Mouse (Mus musculus) neural tube, embryonic 13.5 days (tissue): ENCODE measurements around the gene Cyp8b1. TPM values are rescaled to one million over a fixed set of nuclear protein-coding genes. Genes with fewer than 3 reads are reported as not detected.
A peak's percentile ranks its signal among the peaks of the same experiment; 100 is the strongest.

ENCODE experiments used
- ATAC-seq: fragments of 200-750 bp; cut with Nextera tagmentation; 2 replicates; pipeline ENCODE4 v1.8.0; 2017; ENCODE audit warnings: low read depth, mild to moderate bottlenecking, moderate TSS enrichment, moderate library complexity
- H3K27ac ChIP-seq: fragments of 300-500 bp; sonication (generic); replicated peaks from 2 replicates; pipeline ENCODE4 v1.5.1; 2015; ENCODE audit warnings: moderate library complexity, mild to moderate bottlenecking, inconsistent platforms
- H3K27me3 ChIP-seq: fragments of 300-500 bp; sonication (generic); 2 replicates; pipeline ENCODE4 v1.6.1; 2015; ENCODE audit warnings: mild to moderate bottlenecking, inconsistent platforms
- H3K36me3 ChIP-seq: fragments of 300-500 bp; sonication (generic); 2 replicates; pipeline ENCODE4 v1.6.1; 2015; ENCODE audit warnings: mild to moderate bottlenecking, inconsistent platforms
- H3K4me1 ChIP-seq: fragments of 300-500 bp; sonication (generic); replicated peaks from 2 replicates; pipeline ENCODE4 v1.6.1; 2015; ENCODE audit warnings: inconsistent platforms
- H3K4me2 ChIP-seq: fragments of 300-500 bp; sonication (generic); 2 replicates; pipeline ENCODE4 v1.6.1; 2015; ENCODE audit warnings: inconsistent platforms, mild to moderate bottlenecking, moderate library complexity
- H3K4me3 ChIP-seq: fragments of 300-500 bp; sonication (generic); 2 replicates; pipeline ENCODE4 v1.5.1; 2015; ENCODE audit warnings: mild to moderate bottlenecking, inconsistent platforms
- H3K9ac ChIP-seq: fragments of 300-500 bp; sonication (generic); 2 replicates; pipeline ENCODE4 v1.6.1; 2015; ENCODE audit warnings: moderate library complexity, mild to moderate bottlenecking, inconsistent platforms
- H3K9me3 ChIP-seq: fragments of 300-500 bp; sonication (generic); 2 replicates; pipeline ENCODE4 v1.6.1; 2016; ENCODE audit warnings: inconsistent platforms
- WGBS: fragments of 180-500 bp; shearing (Covaris S2); methylation state at CpG from one replicate; pipeline ENCODE4 v1.1.7; 2015; 5-methylcytosine and 5-hydroxymethylcytosine counted together
- polyA plus RNA-seq: library from polyadenylated mRNA; unstranded; fragments of >200 nt; fragmentation: Nextera tagmentation; extraction: Ambion mirVana; gene quantifications from 2 replicates; pipeline ENCODE4 v1.2.1, GENCODE M21; 2015

Gene Cyp8b1
- polyA plus RNA-seq: not detected in 2 replicates

GRCm38 (mm10) chr9:121916102-121916501 is at the start of gene Cyp8b1:
TSS of gene Cyp8b1 (minus strand) at chr9:121916305.
- 87% methylated on average over 8 of the region's 8 CpGs for WGBS

DNA sequence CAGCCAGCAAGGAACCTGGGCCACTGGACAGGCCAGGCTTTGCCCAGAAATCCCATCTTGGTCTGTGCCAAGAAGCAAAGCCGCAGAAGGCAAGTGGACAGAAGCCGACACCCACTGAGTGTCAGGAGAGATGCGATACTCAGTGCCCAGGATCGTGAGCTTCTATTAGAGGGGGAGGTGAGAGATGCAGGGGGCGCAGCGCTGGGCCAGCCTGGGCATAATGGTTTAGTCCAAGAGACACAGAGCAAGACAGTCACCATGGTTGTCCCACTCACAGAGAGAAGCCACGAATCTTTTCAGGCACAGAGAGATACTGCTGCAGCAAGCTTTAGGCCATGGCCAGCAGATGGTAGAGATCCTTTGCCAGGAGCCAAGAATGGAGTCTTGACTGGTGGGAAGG is 48.8 kb upstream of the Cyp8b1 start:
- no peaks in the 10 kb centered on the region for H3K9me3 ChIP-seq
- H3K27ac ChIP-seq: no peak overlapping the region
- H3K9ac ChIP-seq: no peak overlapping the region
- no peaks in the 10 kb centered on the region for H3K4me1 ChIP-seq
- no peak overlapping the region for H3K4me3 ChIP-seq
- no peak overlapping the region for H3K4me2 ChIP-seq
- no peaks in the 10 kb centered on the region for H3K36me3 ChIP-seq
- ATAC-seq: no peak
- WGBS: 91% methylated on average over 7 of the region's 7 CpGs
- H3K27me3 ChIP-seq: no peaks in the 10 kb centered on the region

More at GRCm38 (mm10) chr9:121916102-121916501, at the start of gene Cyp8b1:
- Histone ChIP-seq H3K27ac (no peak within 1 kb of the TSS), H3K4me1 (no peaks in the 10 kb centered on the region), H3K9ac (no peak within 1 kb of the TSS), H3K4me3 (no peak within 1 kb of the TSS), H3K4me2 (no peak within 1 kb of the TSS), H3K27me3 (no peaks in the 10 kb centered on the region; the same call in 1 of the 2 replicates), H3K9me3 (no peaks in the 10 kb centered on the region), H3K36me3 (no peaks in the 10 kb centered on the region)
- ATAC-seq: no peak

DNA sequence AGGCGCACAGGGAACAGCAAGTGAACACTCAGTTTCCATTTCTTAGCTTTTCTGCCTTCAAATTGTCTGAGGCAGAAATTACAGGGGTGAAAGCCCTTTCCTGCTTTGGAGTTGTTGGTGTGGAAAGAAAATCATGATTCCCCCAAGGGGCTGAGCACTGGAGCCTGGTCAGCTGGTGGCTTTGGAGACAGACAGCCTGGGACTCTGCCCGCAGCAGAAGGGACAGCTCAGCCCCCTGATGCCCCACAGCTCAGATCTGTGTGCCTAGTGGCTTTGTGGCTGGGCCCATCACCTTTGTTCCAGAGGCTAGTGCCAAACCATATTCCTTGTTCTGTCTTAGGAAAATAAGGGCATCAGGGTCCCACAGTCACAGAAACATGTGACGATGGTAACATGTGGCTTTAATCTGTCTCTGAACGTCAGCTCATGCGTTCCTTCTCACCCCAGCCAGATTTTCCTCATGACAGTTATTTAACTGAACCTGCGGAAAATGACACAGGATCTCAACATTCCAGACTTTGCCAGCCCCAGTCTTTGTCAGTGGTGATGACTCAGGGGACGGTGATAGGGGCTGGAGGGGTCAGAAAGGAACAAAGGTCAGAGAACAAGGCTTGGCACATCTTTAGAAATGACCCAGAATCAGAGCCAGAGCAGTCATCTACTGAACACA is 44.0 kb upstream of the Cyp8b1 start:
- Histone ChIP-seq H3K27me3 (no peaks in the 10 kb centered on the region), H3K27ac (no peak overlapping the region), H3K4me2 (no peak overlapping the region), H3K4me3 (no peak overlapping the region), H3K4me1 (peaks cover 6% of the 10 kb centered on the region; the same call in 1 of the 2 replicates), H3K9me3 (no peaks in the 10 kb centered on the region), H3K9ac (no peak overlapping the region), H3K36me3 (no peaks in the 10 kb centered on the region)
- ATAC-seq: no peak
- whole genome bisulfite sequencing: 62% methylated on average over 7 of the region's 7 CpGs

- Histone ChIP-seq H3K36me3 (no peaks in the 10 kb centered on the region), H3K9me3 (no peaks in the 10 kb centered on the region), H3K9ac (0 out of 2 replicates have a peak overlapping the region, but pooled peaks have one; percentile 17), H3K4me1 (peaks cover 17% of the 10 kb centered on the region), H3K27ac (no peak overlapping the region), H3K4me2 (no peak overlapping the region), H3K4me3 (no peak overlapping the region), H3K27me3 (0 out of 2 replicates have a peak, but pooled peaks cover under 1% of the 10 kb centered on the region)
- no peak for ATAC-seq
- 94% methylated on average over 6 of the region's 6 CpGs for WGBS
Observed at GRCm38 (mm10) chr9:121952596-121952995, 36.5 kb upstream of the Cyp8b1 start.

DNA sequence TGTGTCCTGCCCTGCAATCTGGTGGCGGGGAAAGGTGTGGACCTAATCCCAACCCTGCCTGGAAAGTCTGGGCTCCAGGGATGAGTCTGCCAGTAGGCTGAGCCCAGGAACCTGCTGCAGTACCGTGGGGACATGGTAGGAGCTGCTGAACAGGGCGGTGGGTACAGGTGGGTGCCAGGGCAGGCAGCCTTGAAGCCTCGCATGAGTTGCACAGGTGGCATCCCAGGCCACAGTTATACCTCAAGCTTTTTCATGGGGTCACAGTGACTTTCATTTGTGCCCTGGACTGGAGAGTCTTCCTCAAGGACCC is 35.0 kb upstream of the Cyp8b1 start:
- peaks cover 17% of the 10 kb centered on the region for H3K4me1 ChIP-seq

GRCm38 (mm10) chr9:121950418-121951113 is 34.5 kb upstream of the Cyp8b1 start, which contains the start of gene Fam198a:
TSS of gene Fam198a (plus strand) at chr9:121950988.
- 9% methylated on average over 14 of the region's 14 CpGs for WGBS
- Histone ChIP-seq H3K9me3 (no peaks in the 10 kb centered on the region), H3K36me3 (no peaks in the 10 kb centered on the region), H3K4me2 (peak within 1 kb of the TSS; percentile 51), H3K9ac (peak within 1 kb of the TSS; percentile 60), H3K27ac (peak within 1 kb of the TSS; percentile 74), H3K4me1 (peaks cover 17% of the 10 kb centered on the region), H3K27me3 (0 out of 2 replicates have a peak, but pooled peaks cover 4% of the 10 kb centered on the region), H3K4me3 (peak within 1 kb of the TSS; percentile 31)
- peak; percentile 93 for ATAC-seq

More for the DNA sequence above, 35.0 kb upstream of the Cyp8b1 start:
- H3K9ac ChIP-seq: peak overlapping the region; percentile 60
- H3K27ac ChIP-seq: peak overlapping the region; percentile 74
- no peaks in the 10 kb centered on the region for H3K9me3 ChIP-seq
- H3K4me2 ChIP-seq: peak overlapping the region; percentile 51
- 0 out of 2 replicates have a peak, but pooled peaks cover 4% of the 10 kb centered on the region for H3K27me3 ChIP-seq
- 37% methylated on average over 4 of the region's 4 CpGs for WGBS
- no peaks in the 10 kb centered on the region for H3K36me3 ChIP-seq
- peak overlapping the region; percentile 31 for H3K4me3 ChIP-seq
- peak; percentile 52; the same call in 1 of the 2 replicates for ATAC-seq

GRCm38 (mm10) chr9:121948431-121948830 is 32.3 kb upstream of the Cyp8b1 start:
- ATAC-seq: no peak
- Histone ChIP-seq H3K4me1 (peaks cover 17% of the 10 kb centered on the region), H3K27me3 (0 out of 2 replicates have a peak, but pooled peaks cover 4% of the 10 kb centered on the region), H3K9ac (no peak overlapping the region), H3K4me3 (no peak overlapping the region), H3K36me3 (no peaks in the 10 kb centered on the region), H3K4me2 (no peak overlapping the region), H3K27ac (no peak overlapping the region), H3K9me3 (no peaks in the 10 kb centered on the region)
- 85% methylated on average over 4 of the region's 4 CpGs for WGBS

- ATAC-seq: no peak
- H3K9ac ChIP-seq: no peak overlapping the region
- 8% methylated on average over 4 of the region's 4 CpGs for WGBS
Observed at GRCm38 (mm10) chr9:121947784-121948183, 31.7 kb upstream of the Cyp8b1 start.

DNA sequence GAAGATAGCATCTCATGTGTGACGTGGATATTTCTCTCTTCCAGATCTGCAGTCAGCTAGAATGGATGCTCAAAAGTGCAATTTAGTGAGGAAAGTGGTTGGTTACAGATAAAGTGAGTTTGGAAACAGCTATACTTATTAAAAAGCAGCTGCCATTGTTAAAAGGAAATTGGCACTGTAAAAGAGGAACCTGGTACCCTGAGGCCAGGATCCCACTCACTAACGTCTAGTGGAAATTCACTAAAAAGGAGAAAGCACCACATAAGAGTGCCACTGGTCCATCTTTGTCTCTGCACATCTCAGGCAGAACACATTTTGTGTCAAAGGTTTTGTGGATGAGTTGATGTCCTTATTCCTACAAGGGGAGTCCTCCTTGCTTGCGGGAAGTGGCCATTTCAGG is 27.5 kb upstream of the Cyp8b1 start:
- Histone ChIP-seq H3K4me1 (no peaks in the 10 kb centered on the region), H3K27me3 (0 out of 2 replicates have a peak, but pooled peaks cover 4% of the 10 kb centered on the region), H3K4me2 (no peak overlapping the region), H3K4me3 (no peak overlapping the region), H3K9ac (no peak overlapping the region), H3K9me3 (no peaks in the 10 kb centered on the region), H3K27ac (no peak overlapping the region), H3K36me3 (no peaks in the 10 kb centered on the region)
- ATAC-seq: no peak
- WGBS: 84% methylated on average over 3 of the region's 3 CpGs

More at GRCm38 (mm10) chr9:121947784-121948183, 31.7 kb upstream of the Cyp8b1 start:
- Histone ChIP-seq H3K27ac (no peak overlapping the region), H3K4me3 (no peak overlapping the region), H3K36me3 (no peaks in the 10 kb centered on the region), H3K4me2 (no peak overlapping the region), H3K27me3 (0 out of 2 replicates have a peak, but pooled peaks cover 4% of the 10 kb centered on the region), H3K4me1 (peaks cover 17% of the 10 kb centered on the region), H3K9me3 (no peaks in the 10 kb centered on the region)

GRCm38 (mm10) chr9:121943005-121943404 is 26.9 kb upstream of the Cyp8b1 start:
- no peak overlapping the region for H3K27ac ChIP-seq
- H3K9me3 ChIP-seq: no peaks in the 10 kb centered on the region
- ATAC-seq: no peak
- H3K27me3 ChIP-seq: 0 out of 2 replicates have a peak, but pooled peaks cover 4% of the 10 kb centered on the region
- no peaks in the 10 kb centered on the region for H3K36me3 ChIP-seq
- no peak overlapping the region for H3K9ac ChIP-seq
- WGBS: 94% methylated on average over 3 of the region's 3 CpGs
- H3K4me2 ChIP-seq: no peak overlapping the region
- H3K4me1 ChIP-seq: no peaks in the 10 kb centered on the region
- H3K4me3 ChIP-seq: no peak overlapping the region

DNA sequence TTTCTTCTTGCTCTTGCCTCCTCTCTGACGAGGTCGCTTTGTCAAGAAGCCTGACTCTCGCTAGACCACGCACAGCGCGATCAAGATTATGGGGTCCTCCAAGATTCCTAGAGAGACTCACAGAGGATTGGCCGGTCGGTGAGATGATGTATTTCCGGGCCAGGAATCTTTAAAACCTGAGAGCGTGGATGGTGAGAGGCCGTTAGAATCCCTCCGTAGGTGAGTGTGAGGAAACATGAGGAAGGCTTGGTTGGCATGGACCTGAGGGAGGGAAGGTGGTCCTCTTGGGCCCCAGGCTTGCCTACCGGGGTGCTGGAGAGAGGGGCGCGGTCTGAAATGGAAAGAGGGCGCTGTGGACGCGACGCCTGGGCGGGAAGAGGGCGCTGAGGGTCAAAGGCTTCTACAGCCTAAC is 21.8 kb upstream of the Cyp8b1 start:
- WGBS: 57% methylated on average over 21 of the region's 21 CpGs
- peak; percentile 76; the same call in 1 of the 2 replicates for ATAC-seq
- Histone ChIP-seq H3K9ac (peak overlapping the region; percentile 70), H3K4me2 (peak overlapping the region; percentile 53), H3K27ac (peak overlapping the region; percentile 20; the same call in 1 of the 2 replicates), H3K4me3 (peak overlapping the region; percentile 44), H3K27me3 (no peaks in the 10 kb centered on the region), H3K4me1 (no peaks in the 10 kb centered on the region), H3K36me3 (no peaks in the 10 kb centered on the region), H3K9me3 (no peaks in the 10 kb centered on the region)

DNA sequence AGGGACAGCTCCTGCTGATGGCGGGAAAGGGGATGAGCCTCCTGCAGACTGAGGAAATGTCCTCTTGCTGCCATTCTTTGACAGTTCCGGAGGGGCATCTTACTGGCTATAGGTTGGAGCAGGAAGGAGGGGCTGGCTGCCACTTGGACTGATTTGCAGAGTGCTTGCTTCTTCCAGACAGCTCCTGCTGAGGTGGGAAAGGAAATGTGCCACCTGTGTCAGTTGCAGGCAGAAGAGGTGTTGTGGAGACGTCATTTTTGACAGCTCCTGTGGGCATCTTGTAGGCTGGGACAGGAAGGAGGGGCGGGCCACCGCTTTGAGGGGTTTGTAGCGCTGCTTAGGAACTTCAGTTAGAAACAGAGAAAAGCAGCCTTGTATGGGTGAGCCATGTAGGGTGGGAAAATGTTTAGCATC is 21.4 kb upstream of the Cyp8b1 start:
- Histone ChIP-seq H3K9me3 (no peaks in the 10 kb centered on the region), H3K27ac (peak overlapping the region; percentile 20; the same call in 1 of the 2 replicates), H3K4me3 (peak overlapping the region; percentile 44), H3K27me3 (no peaks in the 10 kb centered on the region), H3K36me3 (no peaks in the 10 kb centered on the region), H3K4me2 (peak overlapping the region; percentile 53), H3K4me1 (no peaks in the 10 kb centered on the region), H3K9ac (peak overlapping the region; percentile 70)
- ATAC-seq: peak; percentile 69; the same call in 1 of the 2 replicates
- 56% methylated on average over 6 of the region's 6 CpGs for WGBS
